Mouse (Mus musculus) adrenal gland, adult 8-10 months (tissue): ENCODE results near the gene Sigmar1. TPM values are rescaled to one million over a fixed set of nuclear protein-coding genes. Genes with fewer than 3 reads are reported as not detected.
"Not testable (repeated sequence)": the region's sequence is repeated elsewhere in the genome, so short reads cannot be mapped to it uniquely, and the experiment has no call there.

Experiments
- DNase-seq: peaks from one replicate; pipeline ENCODE4 v3.0.0; 2022
- total RNA-seq, 4 experiments: library from RNA; stranded (reverse); gene quantifications; 2 replicates each; pipeline ENCODE4 v1.2.4; 2022

Gene Sigmar1
- total RNA-seq, 4 experiments from 2014 or later: 74.2 to 81.7 (median 78.8) TPM

DNA sequence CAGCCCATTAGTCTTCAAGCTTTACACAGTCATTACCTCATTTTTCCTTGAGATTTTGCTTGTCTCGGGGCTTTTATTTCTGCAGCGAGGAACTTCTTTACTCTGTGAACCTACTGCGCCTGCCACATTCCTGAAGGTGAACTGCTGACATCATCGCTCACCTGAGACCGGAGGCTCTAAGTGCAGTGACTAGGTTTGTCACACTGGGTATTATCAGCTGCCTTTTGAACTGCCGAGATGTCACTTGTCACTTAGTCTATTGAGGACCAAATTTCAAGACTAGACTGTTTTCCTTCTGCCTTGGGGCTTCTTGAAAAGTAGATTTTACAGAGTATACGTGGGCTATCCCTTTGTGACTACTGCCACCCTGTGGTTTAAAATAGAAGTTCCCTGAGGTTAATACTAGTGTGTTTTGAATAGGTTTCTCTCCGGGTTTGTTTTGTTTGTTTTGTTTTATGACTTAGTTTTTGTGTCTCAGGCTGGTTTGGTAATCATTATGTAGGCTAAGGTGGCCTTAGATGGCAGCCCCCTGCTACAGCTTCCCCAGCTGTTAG, 47.7 kb downstream of the Sigmar1 start:
- no peak for DNase-seq

- no peak for DNase-seq
Observed at GRCm38 (mm10) chr4:41707011-41707535, 48.9 kb downstream of the Sigmar1 start.

DNA sequence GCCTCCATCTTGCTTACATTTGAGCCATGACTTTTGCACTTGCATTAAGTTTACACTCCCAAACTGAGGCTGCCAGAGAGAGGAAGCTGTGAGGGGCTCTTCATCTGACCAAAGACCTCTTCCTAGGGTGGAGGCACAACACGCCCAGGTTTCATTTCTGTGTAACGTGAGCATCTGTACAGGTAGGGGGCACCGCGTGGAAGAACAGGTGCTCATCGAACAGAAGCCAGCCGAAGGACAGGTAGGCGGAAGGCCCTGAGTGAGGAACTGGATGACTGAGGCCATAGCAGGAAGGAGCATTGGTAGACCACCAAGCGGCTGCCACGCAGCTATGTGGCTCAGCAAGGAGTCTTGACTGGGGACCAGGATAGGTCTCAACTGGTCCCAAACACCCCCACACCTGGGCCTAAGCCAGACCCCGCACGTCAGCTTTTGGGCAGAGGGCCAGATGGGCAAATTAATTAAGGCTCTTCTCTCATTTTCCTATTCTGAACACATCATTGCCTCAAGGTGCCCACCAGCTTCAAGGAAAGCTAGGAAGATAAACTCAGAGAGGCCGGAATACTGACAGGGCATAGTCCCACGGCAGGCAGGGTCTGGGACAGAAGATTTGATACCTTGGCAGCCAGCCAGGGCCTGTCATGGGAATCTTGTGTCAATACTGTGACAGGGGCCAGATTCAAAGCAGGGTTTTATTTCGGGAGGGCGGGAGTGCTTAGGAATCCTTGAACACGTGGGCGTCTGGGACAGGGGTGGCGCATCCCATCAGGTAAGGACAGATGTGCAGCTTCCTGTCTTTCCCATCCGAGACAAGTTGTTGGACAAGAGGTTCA, 49.8 kb downstream of the Sigmar1 start:
- DNase-seq: no peak

DNA sequence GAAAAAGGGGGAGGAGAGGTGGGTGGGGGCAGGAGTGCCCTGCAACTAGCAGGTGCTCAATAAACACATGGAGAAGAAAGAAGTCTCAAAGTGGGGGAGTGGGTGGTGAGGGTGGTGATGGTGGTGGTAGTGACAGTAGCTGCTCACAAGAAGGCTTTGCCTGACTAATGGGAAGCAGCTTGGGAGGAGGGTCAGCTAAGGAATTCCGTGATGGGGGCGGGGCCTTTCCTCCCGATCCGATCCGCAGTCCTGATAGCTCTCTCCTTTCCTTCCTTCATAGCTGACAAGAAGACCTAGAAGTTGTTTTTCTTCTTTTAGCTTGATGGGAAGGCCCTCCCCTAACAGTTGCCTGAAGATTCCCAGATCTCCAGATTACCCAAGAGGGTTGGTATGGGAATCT, 51.3 kb downstream of the Sigmar1 start:
- no peak for DNase-seq

GRCm38 (mm10) chr4:41702226-41702625, 53.7 kb downstream of the Sigmar1 start:
- not testable (repeated sequence) for DNase-seq

GRCm38 (mm10) chr4:41700224-41700623, 55.7 kb downstream of the Sigmar1 start:
- not testable (repeated sequence) for DNase-seq

DNA sequence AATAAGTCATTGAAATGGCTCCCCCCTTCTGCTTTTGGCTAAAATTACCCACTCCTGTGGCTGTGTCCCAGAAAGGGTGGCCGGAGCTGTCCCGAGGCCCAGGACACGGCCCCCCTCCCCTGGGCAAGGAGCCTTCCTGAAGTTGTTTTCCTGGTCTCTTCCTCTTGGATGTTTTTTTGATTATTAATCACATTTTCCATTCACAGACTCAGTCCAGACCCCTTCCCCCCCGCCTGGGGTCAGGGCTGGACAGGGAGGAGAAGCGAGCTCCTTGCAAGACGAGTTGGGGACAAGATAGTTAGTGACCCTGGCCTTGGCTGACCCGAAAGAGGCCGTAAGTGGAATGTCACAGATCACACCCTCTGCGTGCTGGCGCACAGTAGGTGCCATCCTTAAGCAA, 56.2 kb downstream of the Sigmar1 start, which contains the start of gene Il11ra1:
TSS of gene Il11ra1 (plus strand) at position 207 of the 400 bp plus-strand sequence.
- not testable (repeated sequence) for DNase-seq

DNA sequence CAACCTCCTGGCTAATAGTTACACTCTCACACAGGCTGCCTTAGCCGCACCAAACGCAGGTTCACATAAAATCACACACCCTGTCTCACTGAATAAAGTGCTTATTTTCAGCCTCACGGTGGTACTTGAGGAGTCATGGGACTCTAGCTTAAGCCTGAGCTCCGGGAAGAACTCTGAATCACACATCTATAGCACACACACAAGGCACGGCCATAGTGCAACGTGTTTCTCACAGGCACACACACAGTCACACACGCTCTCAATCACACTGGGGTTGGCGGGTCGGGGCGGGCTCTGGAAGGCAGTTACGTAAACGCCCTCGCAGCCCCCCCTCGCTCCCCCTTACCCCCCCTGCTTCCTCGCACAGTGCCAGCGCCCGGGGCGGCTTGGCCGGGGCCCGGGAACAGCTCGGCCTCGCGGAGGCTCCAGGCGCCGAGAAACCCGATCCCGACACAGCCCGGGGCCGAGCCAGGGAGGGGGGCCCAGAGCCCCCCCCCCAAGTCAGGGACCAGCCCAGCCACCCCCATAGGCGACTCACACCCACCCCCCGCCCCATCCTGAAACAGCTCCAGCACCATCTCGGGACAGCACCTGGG, 57.4 kb downstream of the Sigmar1 start:
- not testable (repeated sequence) for DNase-seq

- peak; percentile 74 for DNase-seq
Observed at GRCm38 (mm10) chr4:41696930-41697841, 58.8 kb downstream of the Sigmar1 start, which contains the start of gene Cntfr. Gene Cntfr, minus strand, starts transcription at chr4:41697089.

DNA sequence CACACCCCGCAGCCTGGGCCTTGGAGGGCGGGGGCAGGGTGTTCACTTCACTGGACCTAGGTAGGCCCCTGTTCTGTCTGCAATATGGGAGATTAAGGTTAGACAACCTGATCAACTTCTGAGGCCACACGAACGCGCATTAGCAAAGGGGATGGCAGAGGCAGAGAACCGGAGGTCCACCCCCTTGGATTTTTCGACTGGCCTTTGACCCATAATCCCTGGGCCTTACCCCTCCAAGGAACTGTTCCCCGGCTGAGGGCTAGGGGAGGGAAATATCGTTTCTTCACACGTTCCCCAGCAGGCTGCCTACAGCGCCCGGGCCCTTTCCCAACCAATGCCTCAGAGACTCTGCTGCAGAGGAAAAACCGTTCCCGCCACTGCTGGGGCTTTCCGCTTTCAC, 59.5 kb downstream of the Sigmar1 start:
- not testable (repeated sequence) for DNase-seq

DNA sequence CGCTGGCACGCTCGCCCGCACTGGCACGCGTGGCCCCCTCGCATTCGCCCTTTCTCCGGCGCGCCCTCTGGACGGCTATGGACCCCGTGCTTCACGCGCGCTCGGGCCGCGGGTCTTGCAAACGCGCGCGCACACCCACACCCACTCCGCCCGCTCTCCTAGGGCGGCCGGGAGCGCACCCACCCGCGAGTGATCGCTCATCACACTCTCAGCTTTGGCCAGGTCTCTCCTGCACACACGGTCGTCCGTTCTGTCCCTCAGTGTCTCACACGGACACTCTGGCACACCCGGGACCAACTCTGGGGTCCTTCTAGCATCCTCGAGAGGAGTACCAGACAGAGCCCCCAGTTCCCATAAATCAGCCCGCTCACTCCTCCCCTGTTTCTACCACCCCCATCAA, 60.2 kb downstream of the Sigmar1 start:
- not testable (repeated sequence) for DNase-seq

GRCm38 (mm10) chr4:41693511-41693910, 62.4 kb downstream of the Sigmar1 start:
- DNase-seq: not testable (repeated sequence)

DNA sequence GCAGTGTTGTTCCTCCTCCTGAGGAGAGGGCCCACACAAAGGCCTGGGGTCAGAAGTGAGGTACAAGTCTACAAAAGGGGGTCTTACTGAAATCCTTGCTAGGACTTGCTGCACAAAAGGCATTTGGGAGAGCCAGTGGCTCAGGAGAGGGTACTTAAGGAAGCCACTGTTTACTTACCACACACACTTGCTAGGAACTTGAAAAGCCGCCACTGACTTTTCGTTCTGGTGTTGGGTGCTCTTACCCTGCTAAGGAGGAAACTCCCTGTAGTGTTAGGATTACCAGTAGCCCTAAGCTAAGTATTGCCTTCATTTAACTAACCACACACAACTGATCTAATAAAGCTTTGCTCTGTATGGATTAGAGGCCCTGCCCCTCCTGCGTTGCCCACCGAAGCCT, 65.9 kb downstream of the Sigmar1 start:
- DNase-seq: not testable (repeated sequence)

DNA sequence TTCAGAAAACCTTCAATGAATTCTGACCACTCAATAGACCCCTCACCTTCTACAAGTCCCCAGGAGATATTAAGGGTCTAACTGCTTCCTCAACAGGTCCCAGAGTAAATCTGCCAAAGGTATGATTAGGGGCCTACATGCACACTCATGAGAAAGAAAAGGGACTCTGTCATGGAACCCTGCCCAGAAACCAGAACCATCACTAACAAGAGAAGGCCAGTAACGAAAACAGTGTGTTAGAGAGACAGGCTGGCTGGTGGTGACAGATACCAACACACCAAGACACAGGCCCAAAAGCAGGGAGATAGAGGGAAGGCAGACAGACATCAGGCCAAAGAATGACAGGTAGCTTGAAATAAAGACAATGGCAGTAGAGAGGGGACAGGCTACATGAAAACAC, 67.4 kb downstream of the Sigmar1 start:
- DNase-seq: not testable (repeated sequence)

Other genes starting within 250 kb of the Sigmar1 start
- gene 1110017D15Rik, start 238.8 kb downstream of the Sigmar1 start, total RNA-seq: under 1 TPM in 2 of 4 experiments, not detected in 2; 0.38 to 0.68 TPM
- 10 to 100 TPM; 21.1 to 33.4 (median 27.0) TPM for gene Fam219a, start 186.6 kb downstream of the Sigmar1 start, total RNA-seq
- under 1 TPM in 3 of 4 experiments, not detected in 1; 0.49 to 0.94 (median 0.86) TPM for gene Dnaic1, start 186.4 kb downstream of the Sigmar1 start, total RNA-seq
- 1 to 10 TPM; 3.8 to 5.6 (median 4.9) TPM for gene Enho, start 115.8 kb downstream of the Sigmar1 start, total RNA-seq
- gene Cntfr, start 59.1 kb downstream of the Sigmar1 start, total RNA-seq: 10 to 100 TPM; 41.4 to 50.9 (median 48.4) TPM
- gene Il11ra1, start 56.2 kb downstream of the Sigmar1 start, total RNA-seq: 100 to 1,000 TPM in 2 of 4 experiments, 10 to 100 TPM in 2; 81.8 to 130 (median 112) TPM
- gene Rpp25l, start 42.6 kb downstream of the Sigmar1 start, total RNA-seq: 10 to 100 TPM; 35.0 to 44.4 (median 41.8) TPM
- gene Dctn3, start 33.0 kb downstream of the Sigmar1 start, total RNA-seq: 100 to 1,000 TPM; 113 to 133 (median 119) TPM
- not detected for gene Arid3c, start 25.0 kb downstream of the Sigmar1 start, total RNA-seq
- gene Galt, start 929 bp downstream of the Sigmar1 start, total RNA-seq: 10 to 100 TPM; 40.1 to 62.7 (median 51.0) TPM
- gene Ccl27a, start 18.1 kb upstream of the Sigmar1 start, total RNA-seq: 10 to 100 TPM; 37.6 to 56.9 (median 50.7) TPM
- not detected for gene Gm21541, start 147.5 kb upstream of the Sigmar1 start, total RNA-seq
- gene Gm20878, start 185.4 kb upstream of the Sigmar1 start, total RNA-seq: 10 to 100 TPM in 2 of 4 experiments, 1 to 10 TPM in 2; 4.7 to 16.7 (median 10.7) TPM
- 1 to 10 TPM in 3 of 4 experiments, under 1 TPM in 1; 0.99 to 2.8 (median 1.6) TPM for gene Fam205a4, start 209.9 kb upstream of the Sigmar1 start, total RNA-seq